Comparison of ENCODE assay signal across 8 mouse cellular contexts in genomic region chr6:30509265-30510239, GRCm38 (mm10). TPM values are rescaled to one million over a fixed set of nuclear protein-coding genes. Genes with fewer than 3 reads are reported as not detected.
DNase-seq lines count a peak whose midpoint lies in the region; ATAC-seq lines count a peak whose summit lies in the region.

TSS of gene Tmem209 (minus strand) at chr6:30509783.
TSS of gene Ssmem1 (plus strand) at chr6:30509849.

- under 1% methylated on average over 37 of the region's 37 CpGs for WGBS in heart, embryonic 14.5 days
- WGBS in liver, embryonic 13.5 days (ENCODE audit: insufficient replicate concordance): under 1% methylated on average over 37 of the region's 37 CpGs
- WGBS in stomach, embryonic 16.5 days: under 1% methylated on average over 37 of the region's 37 CpGs

- peak within 1 kb of the TSS; percentile 51 to 84 for H3K4me3 ChIP-seq in heart, embryonic 14.5 days (ENCODE audit: control insufficient read depth in 1 of 2, insufficient read depth in 1 of 2, low read depth in 1 of 2, low read length in 2 of 2)
- H3K4me3 ChIP-seq in liver, embryonic 13.5 days (replicated peaks): peak within 1 kb of the TSS; percentile 80
- H3K4me3 ChIP-seq in stomach, embryonic 16.5 days (replicated peaks; ENCODE audit: low read length): peak within 1 kb of the TSS; percentile 70

- H3K9ac ChIP-seq in heart, embryonic 14.5 days (ENCODE audit: low read length): peak within 1 kb of the TSS; percentile 77
- peak within 1 kb of the TSS; percentile 86 for H3K9ac ChIP-seq in liver, embryonic 13.5 days
- H3K9ac ChIP-seq in stomach, embryonic 16.5 days (ENCODE audit: low read length): peak within 1 kb of the TSS; percentile 86

- H3K27ac ChIP-seq in heart, embryonic 14.5 days (replicated peaks in 1 of 2; ENCODE audit: control insufficient read depth in 1 of 2, insufficient read depth in 1 of 2, low read depth in 2 of 2, low read length in 2 of 2): peak within 1 kb of the TSS; percentile 95 to 100
- peak within 1 kb of the TSS; percentile 92 for H3K27ac ChIP-seq in liver, embryonic 13.5 days
- peak within 1 kb of the TSS; percentile 99 for H3K27ac ChIP-seq in stomach, embryonic 16.5 days (ENCODE audit: low read length)

- H3K27me3 ChIP-seq in heart, embryonic 14.5 days (ENCODE audit: control insufficient read depth, insufficient read depth, low read length): no peaks in the 10 kb centered on the region
- H3K27me3 ChIP-seq in liver, embryonic 13.5 days: no peaks in the 10 kb centered on the region
- H3K27me3 ChIP-seq in stomach, embryonic 16.5 days (ENCODE audit: control insufficient read depth, insufficient read depth, low read length): no peaks in the 10 kb centered on the region

- H3K36me3 ChIP-seq in heart, embryonic 14.5 days (ENCODE audit: control insufficient read depth, insufficient read depth, low read length): peaks cover 25% of the 10 kb centered on the region
- H3K36me3 ChIP-seq in liver, embryonic 13.5 days: peaks cover 31% of the 10 kb centered on the region
- H3K36me3 ChIP-seq in stomach, embryonic 16.5 days (ENCODE audit: control insufficient read depth, insufficient read depth, low read length): no peaks in the 10 kb centered on the region

- peak; percentile 98 for DNase-seq in c-Kit-negative CD71-positive TER-119-positive erythroid progenitor cells, embryonic 14.5 days (ENCODE audit: low read depth, low spot score)
- DNase-seq in fibroblast of lung, adult 2 months (ENCODE audit: low read depth): peak; percentile 94
- peak; percentile 99 for DNase-seq in kidney, postnatal 14 days
- peak; percentile 98 for DNase-seq in liver, embryonic 13.5 days
- peak; percentile 99 for DNase-seq in neural tube, embryonic 10.5 days (ENCODE audit: extremely low spot score, low spot score)

- H3K4me1 ChIP-seq in heart, embryonic 14.5 days (ENCODE audit: control insufficient read depth in 2 of 2, insufficient read depth in 2 of 2, low read length in 2 of 2): peaks cover 4 to 16% of the 10 kb centered on the region in 2 experiments
- peaks cover 28% of the 10 kb centered on the region for H3K4me1 ChIP-seq in liver, embryonic 13.5 days (replicated peaks)
- peaks cover 7% of the 10 kb centered on the region for H3K4me1 ChIP-seq in stomach, embryonic 16.5 days (ENCODE audit: control insufficient read depth, insufficient read depth, low read length)

- ATAC-seq in CD4-positive, CD25-positive, alpha-beta regulatory T cell, adult 4 months: peak; percentile 98
- ATAC-seq in heart, embryonic 14.5 days (ENCODE audit: insufficient number of reproducible peaks, insufficient read depth, low FRiP score, low read depth): peak; percentile 98
- peak; percentile 98 for ATAC-seq in liver, embryonic 13.5 days (ENCODE audit: low read depth)
- ATAC-seq in stomach, embryonic 16.5 days (ENCODE audit: insufficient read depth, low FRiP score): peak; percentile 99

- H3K4me2 ChIP-seq in heart, embryonic 14.5 days (ENCODE audit: low read length): peak within 1 kb of the TSS; percentile 63
- peak within 1 kb of the TSS; percentile 76 for H3K4me2 ChIP-seq in liver, embryonic 13.5 days
- peak within 1 kb of the TSS; percentile 76 for H3K4me2 ChIP-seq in stomach, embryonic 16.5 days (ENCODE audit: low read depth, low read length)

- no peaks in the 10 kb centered on the region for H3K9me3 ChIP-seq in heart, embryonic 14.5 days (ENCODE audit: control insufficient read depth, low read length)
- H3K9me3 ChIP-seq in liver, embryonic 13.5 days (replicated peaks): no peaks in the 10 kb centered on the region
- H3K9me3 ChIP-seq in stomach, embryonic 16.5 days (replicated peaks; ENCODE audit: control insufficient read depth, low read length): no peaks in the 10 kb centered on the region

RNA-seq across cellular contexts. Expression of gene Tmem209, which starts in this region (rescaled TPM):
- polyA plus RNA-seq in CD4-positive, CD25-positive, alpha-beta regulatory T cell, adult 4 months (2017; shearing (Covaris generic)): 10 to 100 TPM; 59.9 to 60.8 TPM
- polyA plus RNA-seq in heart, embryonic 14.5 days (2014; fragmentation: Nextera tagmentation; extraction: Ambion mirVana): 25.4 and 26.3 TPM in 2 replicates
- polyA plus RNA-seq in liver, embryonic 13.5 days (2015; fragmentation: Nextera tagmentation; extraction: Ambion mirVana): 22.6 and 24.8 TPM in 2 replicates
- polyA plus RNA-seq in stomach, embryonic 16.5 days (2015; fragmentation: Nextera tagmentation; extraction: Ambion mirVana): 29.9 and 31.6 TPM in 2 replicates

RNA-seq across cellular contexts. Expression of gene Ssmem1, which starts in this region (rescaled TPM):
- not detected for polyA plus RNA-seq in CD4-positive, CD25-positive, alpha-beta regulatory T cell, adult 4 months (2017; shearing (Covaris generic))
- polyA plus RNA-seq in heart, embryonic 14.5 days (2014; fragmentation: Nextera tagmentation; extraction: Ambion mirVana): not detected in 2 replicates
- 0.12 and 0.30 TPM in 2 replicates for polyA plus RNA-seq in liver, embryonic 13.5 days (2015; fragmentation: Nextera tagmentation; extraction: Ambion mirVana)
- not detected in 2 replicates for polyA plus RNA-seq in stomach, embryonic 16.5 days (2015; fragmentation: Nextera tagmentation; extraction: Ambion mirVana)

Comparison
In these comparisons a context has a peak if more than half of its experiments do, and no peak if none do; other contexts are left out.
1. Peak in every context shown above with its lines: DNase-seq, ATAC-seq, H3K4me3 ChIP-seq and H3K27ac ChIP-seq.